Mouse (Mus musculus): ENCODE results near the gene Rcsd1. TPM values are rescaled to one million over a fixed set of nuclear protein-coding genes. Genes with fewer than 3 reads are reported as not detected.
"Not testable (repeated sequence)": the region's sequence is repeated elsewhere in the genome, so short reads cannot be mapped to it uniquely, and the experiment has no call there.

The Rcsd1 gene
- polyA plus RNA-seq, 1 experiment from 2014 or later = 111 TPM

DNA sequence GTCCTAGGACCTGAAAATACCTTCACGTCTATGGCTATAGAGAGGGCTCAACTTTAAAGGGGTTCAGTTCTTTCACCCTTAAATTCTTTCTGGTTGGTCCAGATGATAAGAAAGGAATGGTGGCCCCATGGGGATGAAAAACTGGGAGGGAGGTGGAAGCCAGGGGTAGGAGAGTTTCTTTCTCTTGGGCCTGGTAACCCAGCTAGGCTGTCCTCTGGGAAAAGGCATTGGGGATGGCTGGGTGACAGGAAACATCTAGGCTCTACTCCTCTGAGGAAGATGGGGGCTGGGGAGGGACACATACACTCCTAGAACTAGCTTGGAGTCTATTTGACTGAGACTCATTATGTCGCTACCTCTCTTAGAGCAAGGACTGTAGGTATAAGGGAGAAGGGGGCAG is 21.7 kb downstream of the Rcsd1 start:
- Histone ChIP-seq H3K9ac (ENCODE audit: low read length) (0 out of 2 replicates have a peak overlapping the region, but pooled peaks have one; percentile 30), H3K27ac (ENCODE audit: low read length) (peak overlapping the region; percentile 67), H3K4me3 (ENCODE audit: low read length) (no peak overlapping the region), H3K36me3 (ENCODE audit: control insufficient read depth, insufficient read depth) (0 out of 2 replicates have a peak, but pooled peaks cover 3% of the 10 kb centered on the region), H3K4me1 (ENCODE audit: control insufficient read depth, insufficient read depth, low read length) (peaks cover 85% of the 10 kb centered on the region), H3K9me3 (replicated peaks; ENCODE audit: control insufficient read depth, low read length) (no peaks in the 10 kb centered on the region), H3K27me3 (ENCODE audit: control insufficient read depth, insufficient read depth, low read length) (no peaks in the 10 kb centered on the region), H3K4me2 (ENCODE audit: low read depth, low read length) (no peak overlapping the region)
- 63% methylated on average over 2 of the region's 2 CpGs for WGBS
- ATAC-seq (replicated peaks; ENCODE audit: extremely low read depth, insufficient read depth, low FRiP score) = no peak

DNA sequence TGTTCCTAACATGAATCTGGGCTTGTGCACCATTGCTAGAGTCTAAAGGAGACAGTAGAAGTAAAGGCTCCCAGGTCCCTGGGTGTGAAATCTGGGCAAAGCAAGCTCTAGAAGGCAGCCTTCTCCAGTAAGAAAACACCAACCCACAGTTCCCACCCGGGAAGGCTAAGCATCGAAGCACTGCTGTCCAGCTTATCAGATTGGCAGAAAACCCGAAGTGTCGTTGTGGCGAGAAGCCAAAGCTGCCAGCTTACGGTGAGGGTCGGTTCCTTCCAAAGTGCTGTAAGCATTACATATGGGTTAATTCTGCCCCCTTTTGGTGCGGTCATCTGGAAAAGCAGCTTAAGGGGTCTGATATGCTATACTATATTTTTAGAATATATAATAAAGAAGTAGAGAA is 22.6 kb downstream of the Rcsd1 start:
- peaks cover 85% of the 10 kb centered on the region for H3K4me1 ChIP-seq (ENCODE audit: control insufficient read depth, insufficient read depth, low read length)
- H3K27ac ChIP-seq (ENCODE audit: low read length) = peak overlapping the region; percentile 77
- no peaks in the 10 kb centered on the region for H3K27me3 ChIP-seq (ENCODE audit: control insufficient read depth, insufficient read depth, low read length)
- ATAC-seq (replicated peaks; ENCODE audit: extremely low read depth, insufficient read depth, low FRiP score) = no peak
- H3K4me2 ChIP-seq (ENCODE audit: low read depth, low read length) = peak overlapping the region; percentile 27
- no peak overlapping the region for H3K4me3 ChIP-seq (ENCODE audit: low read length)
- 0 out of 2 replicates have a peak, but pooled peaks cover 3% of the 10 kb centered on the region for H3K36me3 ChIP-seq (ENCODE audit: control insufficient read depth, insufficient read depth)
- whole genome bisulfite sequencing = 15% methylated on average over 8 of the region's 8 CpGs
- H3K9me3 ChIP-seq (replicated peaks; ENCODE audit: control insufficient read depth, low read length) = no peaks in the 10 kb centered on the region
- peak overlapping the region; percentile 57 for H3K9ac ChIP-seq (ENCODE audit: low read length)

GRCm38 (mm10) chr1:165686349-165686748 is 23.2 kb downstream of the Rcsd1 start:
- H3K4me2 ChIP-seq (ENCODE audit: low read depth, low read length) = no peak overlapping the region
- H3K27me3 ChIP-seq (ENCODE audit: control insufficient read depth, insufficient read depth, low read length) = no peaks in the 10 kb centered on the region
- ATAC-seq (replicated peaks; ENCODE audit: extremely low read depth, insufficient read depth, low FRiP score) = no peak
- peak overlapping the region; percentile 77 for H3K27ac ChIP-seq (ENCODE audit: low read length)
- no peak overlapping the region for H3K4me3 ChIP-seq (ENCODE audit: low read length)
- 0 out of 2 replicates have a peak, but pooled peaks cover 3% of the 10 kb centered on the region for H3K36me3 ChIP-seq (ENCODE audit: control insufficient read depth, insufficient read depth)
- H3K9me3 ChIP-seq (replicated peaks; ENCODE audit: control insufficient read depth, low read length) = no peaks in the 10 kb centered on the region
- H3K9ac ChIP-seq (ENCODE audit: low read length) = peak overlapping the region; percentile 57
- H3K4me1 ChIP-seq (ENCODE audit: control insufficient read depth, insufficient read depth, low read length) = peaks cover 86% of the 10 kb centered on the region
- 37% methylated on average over 6 of the region's 6 CpGs for WGBS

DNA sequence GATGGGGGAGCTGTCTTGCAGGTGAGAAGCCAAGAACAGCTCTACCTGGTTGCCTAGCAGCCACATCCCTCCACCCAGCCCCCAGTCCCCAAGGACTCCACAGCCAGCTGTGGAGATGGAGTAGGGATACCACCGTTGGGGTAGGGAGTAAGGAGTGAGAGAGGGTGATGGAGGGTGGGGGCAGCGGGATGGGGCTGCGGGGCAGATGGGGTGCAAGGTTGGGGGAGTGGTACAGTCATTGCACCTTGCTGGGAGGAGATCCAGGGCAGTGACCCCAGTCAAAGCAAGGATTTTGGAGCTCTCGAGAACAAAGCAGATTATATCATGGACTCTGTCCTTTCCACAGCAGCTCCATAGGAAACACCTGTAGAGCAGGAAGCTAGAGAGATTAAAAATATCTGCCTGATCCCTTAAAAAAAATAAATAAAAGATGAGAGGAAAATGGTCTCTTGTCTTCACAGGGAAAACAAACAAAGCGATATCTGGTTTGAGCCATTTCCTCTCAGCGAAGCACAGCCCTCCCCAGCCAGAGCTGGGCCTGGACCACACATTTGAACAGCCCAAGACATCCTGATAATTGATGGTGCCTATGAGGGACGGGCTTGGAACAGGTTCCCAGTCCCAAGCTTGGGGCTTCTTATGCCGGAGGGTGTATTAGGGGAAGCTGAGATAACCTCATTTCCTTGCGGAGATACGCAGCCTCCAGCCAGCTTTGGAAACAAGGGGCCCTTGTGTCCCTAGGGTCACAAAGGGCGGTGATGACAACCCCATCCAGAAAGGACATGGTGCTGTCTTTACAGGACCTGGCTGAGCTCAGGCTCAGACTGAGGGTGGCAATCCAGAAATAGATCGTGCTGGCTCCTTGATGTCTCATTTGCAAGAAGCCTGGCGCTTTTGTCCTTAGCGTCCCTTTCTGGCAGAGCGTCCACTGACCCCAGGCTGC is 25.0 kb downstream of the Rcsd1 start:
- Histone ChIP-seq H3K27ac (ENCODE audit: low read length) (peak overlapping the region; percentile 81), H3K9me3 (replicated peaks; ENCODE audit: control insufficient read depth, low read length) (no peaks in the 10 kb centered on the region), H3K4me2 (ENCODE audit: low read depth, low read length) (peak overlapping the region; percentile 29), H3K27me3 (ENCODE audit: control insufficient read depth, insufficient read depth, low read length) (no peaks in the 10 kb centered on the region), H3K36me3 (ENCODE audit: control insufficient read depth, insufficient read depth) (peaks cover 3% of the 10 kb centered on the region; the same call in 1 of the 2 replicates), H3K4me1 (ENCODE audit: control insufficient read depth, insufficient read depth, low read length) (peaks cover 85% of the 10 kb centered on the region), H3K9ac (ENCODE audit: low read length) (peak overlapping the region; percentile 24; the same call in 1 of the 2 replicates), H3K4me3 (ENCODE audit: low read length) (no peak overlapping the region)
- ATAC-seq (replicated peaks; ENCODE audit: extremely low read depth, insufficient read depth, low FRiP score) = peak; percentile 83
- 22% methylated on average over 15 of the region's 15 CpGs for WGBS

DNA sequence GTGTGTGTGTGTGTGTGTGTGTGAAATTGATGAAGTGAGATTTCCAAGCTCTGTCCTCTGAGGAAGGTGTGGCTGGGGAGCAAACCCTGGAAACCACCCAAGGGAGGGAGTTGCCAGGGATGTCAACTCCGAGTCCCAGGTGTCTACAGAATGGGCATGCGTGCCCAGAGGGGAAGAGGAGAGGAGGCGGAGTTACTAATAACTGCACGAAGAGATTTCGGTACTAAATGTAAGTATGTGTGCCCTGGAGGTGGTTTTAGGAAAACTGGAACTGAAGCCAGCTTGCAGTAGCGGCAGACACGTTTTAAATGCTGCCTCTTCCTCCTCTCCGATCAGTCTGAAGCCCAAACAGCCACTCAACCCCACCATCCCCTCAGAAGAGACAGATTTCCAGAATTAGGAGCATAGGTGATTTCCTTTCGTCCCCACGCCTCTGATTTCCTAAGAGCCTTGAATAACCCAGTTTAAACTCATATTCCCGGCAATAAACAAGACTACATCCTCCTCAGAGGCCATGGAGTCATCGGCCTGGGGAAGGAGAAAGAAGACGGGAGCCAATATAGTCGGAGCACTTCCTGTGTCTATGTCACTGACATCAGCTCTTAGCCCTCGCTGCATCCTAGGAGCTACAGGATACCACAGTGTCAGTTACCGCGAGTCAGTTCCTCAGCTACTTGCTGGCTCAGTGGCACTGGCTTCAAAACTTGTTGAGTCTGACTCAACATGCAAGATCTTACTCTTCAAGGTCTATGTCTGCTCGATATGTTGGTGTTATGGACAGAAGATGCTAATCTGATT is 27.3 kb downstream of the Rcsd1 start:
- H3K4me1 ChIP-seq (ENCODE audit: control insufficient read depth, insufficient read depth, low read length) = peaks cover 86% of the 10 kb centered on the region
- H3K36me3 ChIP-seq (ENCODE audit: control insufficient read depth, insufficient read depth) = peaks cover 8% of the 10 kb centered on the region
- peak overlapping the region; percentile 10; the same call in 1 of the 2 replicates for H3K4me2 ChIP-seq (ENCODE audit: low read depth, low read length)
- H3K9ac ChIP-seq (ENCODE audit: low read length) = 0 out of 2 replicates have a peak overlapping the region, but pooled peaks have one; percentile 31
- no peak overlapping the region for H3K4me3 ChIP-seq (ENCODE audit: low read length)
- no peaks in the 10 kb centered on the region for H3K27me3 ChIP-seq (ENCODE audit: control insufficient read depth, insufficient read depth, low read length)
- peak overlapping the region; percentile 37 for H3K27ac ChIP-seq (ENCODE audit: low read length)
- ATAC-seq (replicated peaks; ENCODE audit: extremely low read depth, insufficient read depth, low FRiP score) = no peak
- WGBS = 55% methylated on average over 18 of the region's 18 CpGs
- H3K9me3 ChIP-seq (replicated peaks; ENCODE audit: control insufficient read depth, low read length) = no peaks in the 10 kb centered on the region

GRCm38 (mm10) chr1:165681045-165681794 is 28.3 kb downstream of the Rcsd1 start:
- no peak for ATAC-seq (replicated peaks; ENCODE audit: extremely low read depth, insufficient read depth, low FRiP score)
- H3K36me3 ChIP-seq (ENCODE audit: control insufficient read depth, insufficient read depth) = peaks cover 8% of the 10 kb centered on the region
- H3K4me1 ChIP-seq (ENCODE audit: control insufficient read depth, insufficient read depth, low read length) = peaks cover 86% of the 10 kb centered on the region
- no peaks in the 10 kb centered on the region for H3K9me3 ChIP-seq (replicated peaks; ENCODE audit: control insufficient read depth, low read length)
- H3K4me2 ChIP-seq (ENCODE audit: low read depth, low read length) = no peak overlapping the region
- no peaks in the 10 kb centered on the region for H3K27me3 ChIP-seq (ENCODE audit: control insufficient read depth, insufficient read depth, low read length)
- peak overlapping the region; percentile 37 for H3K27ac ChIP-seq (ENCODE audit: low read length)
- WGBS = 55% methylated on average over 13 of the region's 13 CpGs
- peak overlapping the region; percentile 15; the same call in 1 of the 2 replicates for H3K9ac ChIP-seq (ENCODE audit: low read length)
- H3K4me3 ChIP-seq (ENCODE audit: low read length) = no peak overlapping the region

DNA sequence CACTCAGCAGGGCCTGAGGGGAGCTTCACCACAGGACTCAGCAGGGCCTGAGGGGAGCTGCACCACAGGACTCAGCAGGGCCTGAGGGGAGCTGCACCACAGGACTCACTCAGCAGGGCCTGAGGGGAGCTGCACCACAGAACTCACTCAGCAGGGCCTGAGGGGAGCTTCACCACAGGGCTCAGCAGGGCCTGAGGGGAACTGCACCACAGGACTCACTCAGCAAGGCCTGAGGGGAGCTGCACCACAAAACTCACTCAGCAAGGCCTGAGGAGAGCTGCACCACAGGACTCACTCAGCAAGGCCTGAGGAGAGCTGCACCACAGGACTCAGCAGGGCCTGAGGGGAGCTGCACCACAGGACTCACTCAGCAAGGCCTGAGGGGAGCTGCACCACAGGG is 29.5 kb downstream of the Rcsd1 start:
- H3K4me1 ChIP-seq (ENCODE audit: control insufficient read depth, insufficient read depth, low read length) = peaks cover 88% of the 10 kb centered on the region
- H3K27me3 ChIP-seq (ENCODE audit: control insufficient read depth, insufficient read depth, low read length); ATAC-seq (replicated peaks; ENCODE audit: extremely low read depth, insufficient read depth, low FRiP score); H3K4me3 ChIP-seq (ENCODE audit: low read length); H3K4me2 ChIP-seq (ENCODE audit: low read depth, low read length); H3K9me3 ChIP-seq (replicated peaks; ENCODE audit: control insufficient read depth, low read length): not testable (repeated sequence)
- peak overlapping the region; percentile 72 for H3K27ac ChIP-seq (ENCODE audit: low read length)
- peak overlapping the region; percentile 43 for H3K9ac ChIP-seq (ENCODE audit: low read length)
- peaks cover 11% of the 10 kb centered on the region for H3K36me3 ChIP-seq (ENCODE audit: control insufficient read depth, insufficient read depth)

GRCm38 (mm10) chr1:165679618-165679997 is 29.9 kb downstream of the Rcsd1 start:
- H3K9ac ChIP-seq (ENCODE audit: low read length) = peak overlapping the region; percentile 43
- WGBS = 15% methylated on average over 3 of the region's 3 CpGs
- ATAC-seq (replicated peaks; ENCODE audit: extremely low read depth, insufficient read depth, low FRiP score) = no peak

More at GRCm38 (mm10) chr1:165679618-165679997, 29.9 kb downstream of the Rcsd1 start:
- Histone ChIP-seq H3K36me3 (ENCODE audit: control insufficient read depth, insufficient read depth) (peaks cover 11% of the 10 kb centered on the region), H3K4me2 (ENCODE audit: low read depth, low read length) (no peak overlapping the region), H3K4me3 (ENCODE audit: low read length) (no peak overlapping the region), H3K27me3 (ENCODE audit: control insufficient read depth, insufficient read depth, low read length) (no peaks in the 10 kb centered on the region), H3K27ac (ENCODE audit: low read length) (peak overlapping the region; percentile 72), H3K9me3 (replicated peaks; ENCODE audit: control insufficient read depth, low read length) (no peaks in the 10 kb centered on the region), H3K4me1 (ENCODE audit: control insufficient read depth, insufficient read depth, low read length) (peaks cover 88% of the 10 kb centered on the region)
